Mouse (Mus musculus) forebrain, embryonic 10.5 days (tissue): ENCODE measurements around the gene Zfp872. TPM values are rescaled to one million over a fixed set of nuclear protein-coding genes. Genes with fewer than 3 reads are reported as not detected.
A peak's percentile ranks its signal among the peaks of the same experiment; 100 is the strongest.
"Not testable (repeated sequence)": the region's sequence is repeated elsewhere in the genome, so short reads cannot be mapped to it uniquely, and the experiment has no call there.

Experiments
- DNase-seq: peaks from one replicate; pipeline ENCODE4 v3.0.0-alpha.2; 2017; ENCODE audit warnings: low spot score; ENCODE audit errors: extremely low spot score
- H3K27ac ChIP-seq: fragments of 300-500 bp; sonication (generic); 2 replicates; pipeline ENCODE4 v1.5.1; 2016; ENCODE audit warnings: mild to moderate bottlenecking
- H3K27me3 ChIP-seq: fragments of 300-500 bp; sonication (generic); 2 replicates; pipeline ENCODE4 v1.6.1; 2016; ENCODE audit warnings: mild to moderate bottlenecking; ENCODE audit not compliant: poor library complexity, severe bottlenecking
- H3K36me3 ChIP-seq: fragments of 300-500 bp; sonication (generic); replicated peaks from 2 replicates; pipeline ENCODE4 v1.6.1; 2016; ENCODE audit warnings: mild to moderate bottlenecking, moderate library complexity
- H3K4me1 ChIP-seq: fragments of 300-500 bp; sonication (generic); 2 replicates; pipeline ENCODE4 v1.6.1; 2016
- H3K4me3 ChIP-seq: fragments of 300-500 bp; sonication (generic); 2 replicates; pipeline ENCODE4 v1.5.1; 2016; ENCODE audit warnings: mild to moderate bottlenecking, moderate library complexity
- H3K9me3 ChIP-seq: fragments of 300-500 bp; sonication (generic); 2 replicates; pipeline ENCODE4 v1.6.1; 2016; ENCODE audit warnings: mild to moderate bottlenecking, moderate library complexity
- WGBS: fragments of 180-500 bp; shearing (Covaris S2); methylation state at CpG from one replicate; pipeline ENCODE4 v1.1.7; 2016; 5-methylcytosine and 5-hydroxymethylcytosine counted together
- polyA plus RNA-seq: library from polyadenylated mRNA; unstranded; fragments of >200 nt; fragmentation: Nextera tagmentation; extraction: Ambion mirVana; gene quantifications from 2 replicates; pipeline ENCODE4 v1.2.1, GENCODE M21; 2016

The Zfp872 gene
- polyA plus RNA-seq, result 0.18 and 0.32 TPM in 2 replicates

DNA sequence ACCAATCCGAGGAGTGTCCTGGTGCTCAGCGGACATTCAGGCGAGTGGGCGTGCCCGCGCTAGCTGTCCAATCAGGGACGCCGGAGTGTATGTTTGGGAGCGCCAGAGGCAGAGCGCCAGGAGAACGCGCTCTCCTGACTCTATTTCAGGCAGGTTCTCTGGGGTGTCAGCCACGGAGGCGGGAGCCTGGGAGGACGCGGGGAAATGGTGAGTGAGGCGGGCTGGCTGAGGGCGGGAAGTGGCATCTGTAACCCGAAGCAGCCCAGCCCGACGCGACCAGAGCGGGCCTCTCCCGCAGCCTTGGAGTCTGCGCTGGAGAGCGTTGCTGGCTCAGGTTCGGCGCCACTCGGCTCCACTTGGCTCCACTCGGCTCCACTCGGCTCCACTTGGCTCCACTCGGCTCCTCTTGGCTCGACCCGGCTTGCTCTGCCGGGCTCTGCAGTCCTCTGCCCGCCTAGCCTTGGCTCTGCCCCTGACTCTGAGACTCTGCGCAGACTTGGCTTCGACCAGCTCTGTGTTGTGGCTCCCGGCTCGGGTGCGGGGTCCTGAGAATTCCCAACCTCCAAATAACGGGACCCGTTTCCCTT, at the start of gene Zfp872:
Gene Zfp872, plus strand, starts transcription at position 66 of the 587 bp plus-strand sequence.
- DNase-seq, result peak; percentile 66
- peaks cover 20% of the 10 kb centered on the region for H3K27me3 ChIP-seq
- H3K9me3 ChIP-seq, result peaks cover 31% of the 10 kb centered on the region
- peaks cover 8% of the 10 kb centered on the region for H3K4me1 ChIP-seq
- no peaks in the 10 kb centered on the region for H3K36me3 ChIP-seq
- peak within 1 kb of the TSS; percentile 62; the same call in 1 of the 2 replicates for H3K27ac ChIP-seq
- WGBS, result 13% methylated on average over 43 of the region's 43 CpGs
- peak within 1 kb of the TSS; percentile 55 for H3K4me3 ChIP-seq

DNA sequence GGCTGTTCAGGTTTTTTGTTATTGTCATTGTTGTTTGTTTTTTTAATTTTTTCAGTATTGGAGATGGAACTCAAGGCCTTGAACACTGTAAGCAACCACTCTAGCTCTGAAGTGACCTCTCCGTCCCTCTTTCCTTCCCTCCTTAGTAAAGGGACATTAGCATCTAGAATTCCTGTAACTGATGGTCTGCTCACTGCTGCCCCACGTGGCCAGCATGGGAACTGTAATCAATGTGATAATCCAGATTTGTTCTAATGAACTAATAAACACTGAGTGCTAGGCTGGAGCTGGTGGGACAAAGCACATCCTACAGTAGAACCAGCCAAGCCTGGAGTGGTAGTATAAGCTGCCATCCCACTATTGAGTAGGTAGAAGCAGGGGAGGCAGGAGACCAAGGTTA, 49.4 kb upstream of the Zfp872 start:
- peaks cover 15% of the 10 kb centered on the region for H3K4me1 ChIP-seq
- H3K27me3 ChIP-seq, result peaks cover 30% of the 10 kb centered on the region
- no peak overlapping the region for H3K4me3 ChIP-seq
- no peaks in the 10 kb centered on the region for H3K36me3 ChIP-seq
- no peaks in the 10 kb centered on the region for H3K9me3 ChIP-seq
- no peak for DNase-seq
- 39% methylated on average over 2 of the region's 2 CpGs for WGBS
- no peak overlapping the region for H3K27ac ChIP-seq

DNA sequence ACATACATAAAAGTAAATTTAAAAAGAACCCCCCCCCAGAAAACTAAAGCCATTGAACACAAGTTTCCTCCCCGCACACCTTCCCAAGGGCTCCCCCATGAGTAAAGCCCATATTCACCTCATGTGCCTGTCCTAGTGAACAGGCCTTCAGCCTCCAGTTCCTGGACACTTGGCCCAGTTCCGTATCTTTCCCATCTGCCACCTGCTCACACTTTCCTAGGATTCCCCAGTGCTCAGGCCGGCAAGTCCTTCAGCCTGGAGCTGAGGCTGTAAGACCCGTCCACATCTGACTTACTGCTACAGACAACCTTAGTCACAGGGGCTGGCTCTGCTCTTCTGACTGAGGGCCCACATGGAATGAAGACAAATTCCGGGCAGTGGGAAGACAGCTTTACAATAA, 48.1 kb upstream of the Zfp872 start:
- Histone ChIP-seq H3K36me3 (no peaks in the 10 kb centered on the region), H3K9me3 (no peaks in the 10 kb centered on the region), H3K4me1 (peaks cover 15% of the 10 kb centered on the region), H3K27ac (no peak overlapping the region), H3K4me3 (no peak overlapping the region), H3K27me3 (peaks cover 29% of the 10 kb centered on the region)
- 91% methylated on average over 5 of the region's 5 CpGs for WGBS
- no peak for DNase-seq

DNA sequence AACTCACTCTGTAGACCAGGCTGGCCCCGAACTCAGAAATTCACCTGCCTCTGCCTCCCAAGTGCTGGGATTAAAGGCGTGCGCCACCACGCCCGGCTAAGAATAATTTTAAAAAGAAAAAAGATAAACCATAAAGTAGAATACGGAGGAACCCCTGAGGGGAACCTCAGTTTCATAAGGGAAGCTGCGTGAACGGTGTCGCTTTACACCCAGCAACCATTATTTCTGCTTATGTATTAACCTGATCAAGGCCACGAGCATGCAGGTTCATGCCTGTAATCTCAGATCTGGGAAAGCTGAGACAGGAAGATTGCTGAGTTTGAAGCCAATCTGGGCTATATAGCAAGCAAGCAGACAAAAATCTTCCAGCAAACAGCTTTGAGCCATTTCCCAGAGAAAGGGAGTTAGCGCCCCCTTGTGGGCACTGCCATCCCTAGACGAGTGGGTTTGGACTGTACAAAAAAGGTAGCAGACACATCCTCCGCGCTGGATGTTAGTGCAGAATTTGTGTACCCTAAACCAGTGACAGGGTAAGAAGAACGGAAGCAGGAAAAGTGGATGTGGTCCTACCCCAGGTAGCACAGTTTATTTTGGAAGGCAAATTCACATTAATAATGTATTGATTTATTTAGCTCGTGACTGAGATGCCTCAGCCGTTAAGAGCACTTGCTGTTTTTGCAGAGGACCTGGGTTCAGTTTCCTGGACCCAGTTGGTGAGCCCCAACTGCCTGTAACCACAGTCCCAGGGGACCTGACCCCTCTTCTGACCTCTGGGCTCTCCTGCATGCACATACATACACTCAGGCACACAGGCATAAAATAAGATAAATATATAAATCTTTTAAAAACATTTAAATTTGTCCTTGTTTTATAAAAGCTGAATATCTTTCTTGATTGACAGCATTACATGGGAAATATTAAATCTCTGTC, 44.5 kb upstream of the Zfp872 start:
- Histone ChIP-seq H3K9me3 (peaks cover 15% of the 10 kb centered on the region; the same call in 1 of the 2 replicates), H3K4me3 (no peak overlapping the region), H3K27me3 (no peaks in the 10 kb centered on the region), H3K36me3 (no peaks in the 10 kb centered on the region), H3K27ac (no peak overlapping the region), H3K4me1 (no peaks in the 10 kb centered on the region)
- DNase-seq, result peak; percentile 86
- 60% methylated on average over 17 of the region's 17 CpGs for WGBS

DNA sequence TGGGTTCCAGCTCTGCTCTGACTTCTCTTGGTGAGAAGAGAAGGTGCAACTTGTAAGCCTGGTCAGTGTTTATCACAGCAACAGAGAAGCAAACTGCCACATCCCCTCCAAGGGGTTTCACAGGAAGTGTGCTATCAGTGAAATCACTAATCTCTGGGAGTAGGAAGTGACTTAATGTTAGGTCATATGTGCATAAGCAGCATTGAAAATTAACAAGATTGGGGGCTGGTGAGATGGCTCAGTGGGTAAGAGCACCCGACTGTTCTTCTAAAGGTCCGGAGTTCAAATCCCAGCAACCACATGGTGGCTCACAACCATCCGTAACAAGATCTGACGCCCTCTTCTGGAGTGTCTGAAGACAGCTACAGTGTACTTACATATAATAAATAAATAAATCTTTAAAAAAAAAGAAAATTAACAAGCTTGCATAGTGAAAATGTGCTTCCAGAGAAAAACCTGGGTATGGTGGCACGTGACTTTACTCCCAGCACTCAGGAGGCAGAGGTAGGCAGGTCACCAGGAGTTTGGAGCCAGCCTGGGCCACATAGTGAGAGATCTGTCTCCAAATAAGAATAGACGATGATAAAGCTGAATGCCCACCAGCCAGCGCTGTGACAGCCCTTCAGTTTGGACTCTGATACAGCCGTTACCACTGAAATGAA, 43.5 kb upstream of the Zfp872 start:
- no peaks in the 10 kb centered on the region for H3K36me3 ChIP-seq
- no peaks in the 10 kb centered on the region for H3K27me3 ChIP-seq
- H3K4me1 ChIP-seq, result no peaks in the 10 kb centered on the region
- peaks cover 19% of the 10 kb centered on the region for H3K9me3 ChIP-seq
- DNase-seq, result no peak
- no peak overlapping the region for H3K27ac ChIP-seq
- 91% methylated on average over 8 of the region's 8 CpGs for WGBS
- no peak overlapping the region for H3K4me3 ChIP-seq

DNA sequence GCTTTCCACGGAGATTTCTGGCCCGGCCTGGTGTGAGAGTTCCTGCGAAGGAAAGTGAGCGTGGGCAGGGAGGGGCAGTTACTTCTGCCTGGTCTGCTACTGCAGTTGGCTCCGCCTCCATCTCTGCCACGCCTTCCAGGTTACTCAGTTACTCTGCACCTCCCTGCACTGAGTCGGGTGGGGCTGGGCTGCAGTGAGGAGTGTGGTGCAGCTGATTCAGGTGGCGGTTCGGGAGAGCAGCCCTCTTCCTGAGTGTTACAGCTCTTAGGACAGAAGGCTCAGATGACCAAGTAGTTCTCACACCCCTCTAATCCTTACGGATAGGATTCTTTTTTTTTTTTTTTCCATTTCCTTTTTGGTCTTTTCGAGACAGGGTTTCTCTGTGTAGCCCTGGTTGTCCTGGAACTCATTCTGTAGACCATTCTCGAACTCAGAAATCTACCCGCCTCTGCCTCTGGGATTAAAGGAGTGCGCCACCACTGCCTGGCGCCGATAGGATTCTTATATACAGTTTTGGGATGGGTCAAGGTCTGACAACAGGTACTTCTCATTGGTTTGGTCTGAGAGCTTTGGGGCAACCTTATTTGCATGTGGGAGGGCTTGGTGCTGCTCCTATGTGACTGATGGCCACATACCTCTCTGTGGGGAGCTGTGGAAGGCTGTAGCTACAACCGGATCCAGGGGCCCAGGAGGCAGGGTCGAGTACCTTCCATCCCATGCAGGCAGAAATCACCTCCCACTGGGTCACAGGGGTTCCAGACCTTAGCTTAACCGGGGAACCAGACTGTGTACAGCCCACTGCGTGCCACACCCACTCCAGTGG, 38.3 kb upstream of the Zfp872 start:
- DNase-seq, result no peak
- WGBS, result 83% methylated on average over 20 of the region's 20 CpGs
- Histone ChIP-seq H3K27me3 (no peaks in the 10 kb centered on the region), H3K4me3 (no peak overlapping the region), H3K36me3 (no peaks in the 10 kb centered on the region), H3K27ac (no peak overlapping the region), H3K4me1 (no peaks in the 10 kb centered on the region), H3K9me3 (peaks cover 26% of the 10 kb centered on the region)

DNA sequence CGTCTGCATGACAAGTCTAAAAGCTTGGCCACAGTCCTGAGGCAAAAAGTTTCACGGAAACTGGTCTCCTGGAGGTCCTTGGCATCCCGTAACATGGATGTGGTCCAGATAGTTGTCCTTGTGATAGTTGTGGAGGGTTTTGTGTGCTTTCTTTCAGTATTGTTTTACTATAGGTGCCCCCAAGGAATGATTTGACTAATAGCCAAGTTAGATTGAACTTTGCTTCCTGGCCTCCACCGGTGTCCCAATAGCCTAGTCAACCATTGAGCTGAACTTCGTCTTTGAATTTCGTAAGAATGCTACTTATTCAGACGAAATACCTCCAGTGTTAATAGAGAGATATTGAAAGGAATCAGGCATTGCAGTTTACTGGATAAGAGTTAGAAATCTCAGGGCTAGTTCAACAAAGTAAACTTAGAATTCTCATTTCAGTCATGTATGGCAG, 37.6 kb upstream of the Zfp872 start:
- WGBS, result 89% methylated on average over 7 of the region's 7 CpGs
- not testable (repeated sequence) for DNase-seq, H3K4me3 ChIP-seq, H3K36me3 ChIP-seq, H3K27ac ChIP-seq, H3K27me3 ChIP-seq, H3K4me1 ChIP-seq
- H3K9me3 ChIP-seq, result peaks cover 26% of the 10 kb centered on the region

DNA sequence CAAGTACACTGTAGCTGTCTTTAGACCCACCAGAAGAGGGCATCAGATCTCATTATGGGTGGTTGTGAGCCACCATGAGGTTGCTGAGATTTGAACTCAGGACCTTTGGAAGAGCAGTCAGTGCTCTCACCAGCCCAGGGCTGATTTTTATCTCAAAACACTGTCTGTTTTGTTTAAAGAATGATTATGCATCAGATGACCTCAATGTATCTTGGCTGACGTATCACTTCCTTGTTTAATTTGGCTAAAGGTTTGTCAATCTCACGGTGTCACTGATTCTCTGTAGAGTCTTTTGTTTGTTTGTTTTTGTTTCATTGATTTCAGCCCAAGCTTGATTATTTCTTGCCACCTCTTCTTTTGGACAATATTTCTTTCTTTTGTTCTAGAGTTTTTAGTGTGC, 36.9 kb upstream of the Zfp872 start:
- H3K27me3 ChIP-seq, result no peaks in the 10 kb centered on the region
- 92% methylated on average over 2 of the region's 2 CpGs for WGBS
- no peak for DNase-seq
- no peak overlapping the region for H3K4me3 ChIP-seq
- H3K36me3 ChIP-seq, result no peaks in the 10 kb centered on the region
- H3K9me3 ChIP-seq, result peaks cover 26% of the 10 kb centered on the region
- peaks cover 4% of the 10 kb centered on the region for H3K4me1 ChIP-seq
- H3K27ac ChIP-seq, result no peak overlapping the region

DNA sequence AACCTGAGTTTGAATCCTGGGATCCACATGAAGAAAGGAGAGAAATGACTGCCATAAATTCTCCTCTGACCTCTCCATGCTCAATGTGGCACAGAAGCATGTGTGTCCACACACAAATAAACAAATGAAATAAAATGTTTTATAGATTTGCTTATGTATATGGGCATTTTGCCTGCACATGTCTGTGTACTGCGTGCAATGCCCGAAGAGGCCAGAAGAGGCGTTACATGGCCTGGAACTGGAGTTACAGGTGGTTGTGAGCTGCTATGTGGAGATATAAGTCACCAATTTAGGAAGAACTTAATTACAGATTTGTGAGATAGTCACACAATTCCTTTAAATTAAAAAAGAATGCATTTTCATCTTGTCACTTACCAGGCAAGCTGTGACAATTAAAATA, 34.1 kb upstream of the Zfp872 start:
- H3K36me3 ChIP-seq, result peaks cover 10% of the 10 kb centered on the region
- no peak overlapping the region for H3K4me3 ChIP-seq
- H3K4me1 ChIP-seq, result peaks cover 22% of the 10 kb centered on the region
- H3K27ac ChIP-seq, result no peak overlapping the region
- DNase-seq, result no peak
- WGBS, result 92% methylated on average over 3 of the region's 3 CpGs
- H3K27me3 ChIP-seq, result peaks cover 12% of the 10 kb centered on the region
- H3K9me3 ChIP-seq, result peaks cover 12% of the 10 kb centered on the region

DNA sequence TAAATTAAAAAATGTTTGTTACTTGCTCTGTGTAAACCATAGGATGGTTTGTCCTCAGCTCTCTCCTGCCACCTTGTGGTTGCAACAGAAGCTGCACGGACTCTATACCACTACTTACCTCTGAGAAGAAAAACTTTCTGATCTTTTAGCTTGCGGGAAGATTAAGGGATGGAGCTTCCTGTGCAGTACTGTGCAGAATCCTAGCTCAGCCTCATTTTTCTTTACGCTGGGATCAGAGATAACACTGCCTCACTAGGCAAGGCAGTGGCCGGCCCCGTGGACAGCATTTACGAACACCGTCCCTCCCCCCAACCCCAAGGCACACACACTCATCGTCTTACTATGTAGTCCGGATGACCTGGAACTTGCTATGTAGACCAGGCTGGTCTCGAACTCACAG, 32.3 kb upstream of the Zfp872 start:
- DNase-seq, result peak; percentile 60
- Histone ChIP-seq H3K4me3 (peak overlapping the region; percentile 27; the same call in 1 of the 2 replicates), H3K27ac (no peak overlapping the region), H3K4me1 (peaks cover 22% of the 10 kb centered on the region), H3K36me3 (peaks cover 11% of the 10 kb centered on the region), H3K27me3 (peaks cover 12% of the 10 kb centered on the region), H3K9me3 (no peaks in the 10 kb centered on the region)
- WGBS, result 33% methylated on average over 10 of the region's 10 CpGs

DNA sequence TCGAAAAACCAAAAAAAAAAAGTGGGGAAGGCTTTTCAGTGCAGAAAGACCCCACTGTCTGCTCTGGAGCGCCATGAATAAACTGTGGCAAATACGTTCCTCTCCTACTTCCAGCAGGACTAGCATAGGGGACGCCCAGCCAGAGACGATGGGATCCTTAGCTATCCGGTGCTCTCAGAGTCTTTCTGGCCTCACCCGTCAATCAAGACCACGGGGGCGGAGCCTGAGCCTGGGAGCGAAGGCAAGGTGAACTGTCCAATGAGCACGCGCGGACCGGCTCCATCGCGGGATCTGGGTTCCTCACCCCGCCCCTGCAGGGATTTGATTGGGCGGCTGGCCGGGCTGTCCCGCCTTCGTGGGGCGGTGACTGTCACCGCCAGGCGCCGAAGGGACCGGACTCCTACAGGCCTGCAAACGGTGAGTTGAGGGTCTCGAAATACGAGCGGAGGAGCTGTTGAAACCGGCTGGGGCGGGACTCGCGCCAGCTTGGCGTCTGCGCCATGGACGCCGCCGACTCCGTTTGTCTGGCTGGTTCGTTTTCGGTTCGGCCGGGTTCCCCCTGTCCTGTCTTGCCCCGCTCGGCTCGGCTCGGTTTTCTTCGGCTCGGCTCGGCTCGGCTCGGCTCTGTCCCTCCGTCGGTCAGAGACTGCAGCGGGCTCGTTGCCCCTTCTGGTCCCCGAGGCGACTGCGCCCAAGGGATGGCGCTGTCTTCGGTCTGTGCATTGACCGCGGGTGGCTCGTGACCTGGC, 31.2 kb upstream of the Zfp872 start, which contains the start of gene Pigyl:
Gene Pigyl, plus strand, starts transcription at position 350 of the 749 bp plus-strand sequence.
- WGBS, result under 1% methylated on average over 65 of the region's 65 CpGs
- peaks cover 22% of the 10 kb centered on the region for H3K4me1 ChIP-seq
- no peaks in the 10 kb centered on the region for H3K9me3 ChIP-seq
- peak within 1 kb of the TSS; percentile 92 for H3K27ac ChIP-seq
- H3K4me3 ChIP-seq, result peak within 1 kb of the TSS; percentile 76
- H3K36me3 ChIP-seq, result peaks cover 11% of the 10 kb centered on the region
- H3K27me3 ChIP-seq, result peaks cover 12% of the 10 kb centered on the region
- peak; percentile 97 for DNase-seq
